Mouse (Mus musculus) C2C12 (cell line): ENCODE data around the gene Specc1.
A peak's percentile ranks its signal among the peaks of the same experiment; 100 is the strongest.

ENCODE experiments used
- CTCF ChIP-seq: IDR thresholded peaks from one replicate; pipeline ENCODE4 v1.5.1; 2011; ENCODE audit not compliant: control insufficient read depth, insufficient read depth, insufficient read length
- FOSL1 ChIP-seq: IDR thresholded peaks from one replicate; pipeline ENCODE4 v1.8.0; 2011; ENCODE audit warnings: mild to moderate bottlenecking, low read length; ENCODE audit not compliant: poor library complexity, insufficient read depth, severe bottlenecking
- MYOG ChIP-seq: IDR thresholded peaks from one replicate; pipeline ENCODE4 v1.6.1; 2011; ENCODE audit not compliant: control insufficient read depth, insufficient read length; ENCODE audit errors: extremely low read depth
- USF1 ChIP-seq: IDR thresholded peaks from one replicate; pipeline ENCODE4 v1.6.1; 2011; ENCODE audit warnings: low read depth, mild to moderate bottlenecking, control low read depth, moderate library complexity

GRCm38 (mm10) chr11:62047817-62048640 is 91.5 kb downstream of the Specc1 start:
- TF ChIP-seq CTCF, result peak; percentile 67
- no peak for TF ChIP-seq MYOG
- no peak for TF ChIP-seq USF1
- TF ChIP-seq FOSL1, result no peak
